Mouse (Mus musculus) MEL (cell line): ENCODE measurements around the gene Mmp28.

ENCODE experiments used
- CTCF ChIP-seq, 3 experiments: IDR thresholded peaks in 2 of 3; conservative IDR thresholded peaks in 1 of 3; 2 replicates each; pipeline ENCODE4 v1.5.1; 2011 to 2012; ENCODE audit warnings: low read length in 3 of 3, low read depth in 2 of 3, mild to moderate bottlenecking in 2 of 3, improper control_type of control experiment in 1 of 3, inconsistent platforms in 1 of 3, mixed read lengths in 1 of 3, moderate library complexity in 1 of 3; ENCODE audit not compliant: control insufficient read depth in 1 of 3, insufficient read depth in 1 of 3, poor library complexity in 1 of 3, severe bottlenecking in 1 of 3
- HCFC1 ChIP-seq: IDR thresholded peaks from 2 replicates; pipeline ENCODE4 v1.6.1; 2012; ENCODE audit warnings: low read depth, mild to moderate bottlenecking, inconsistent platforms, low read length, improper control_type of control experiment, moderate library complexity
- POLR2A ChIP-seq, 2 experiments: IDR thresholded peaks; 2 replicates each; pipeline ENCODE4 v1.6.1; 2011 to 2012; ENCODE audit warnings: low read length in 2 of 2, mild to moderate bottlenecking in 2 of 2, control low read depth in 1 of 2, improper control_type of control experiment in 1 of 2, low read depth in 1 of 2, moderate library complexity in 1 of 2; ENCODE audit not compliant: control insufficient read depth in 1 of 2, insufficient read depth in 1 of 2, poor library complexity in 1 of 2
- RAD21 ChIP-seq: IDR thresholded peaks from 2 replicates; pipeline ENCODE4 v1.6.1; 2011; ENCODE audit warnings: mild to moderate bottlenecking, low read depth, low read length, improper control_type of control experiment

GRCm38 (mm10) chr11:83418566-83418965, 44.3 kb downstream of the Mmp28 start:
- no peak for TF ChIP-seq CTCF (IDR thresholded peaks at IDR 0.05 in 2 of 3, conservative IDR thresholded peaks at IDR 0.05 in 1 of 3; ENCODE audit: control insufficient read depth in 1 of 3, insufficient read depth in 1 of 3, low read depth in 2 of 3, low read length in 3 of 3, poor library complexity in 1 of 3, severe bottlenecking in 1 of 3)
- no peak for TF ChIP-seq POLR2A (IDR thresholded peaks at IDR 0.05; ENCODE audit: control insufficient read depth in 1 of 2, insufficient read depth in 1 of 2, low read depth in 1 of 2, low read length in 2 of 2, poor library complexity in 1 of 2)
- TF ChIP-seq RAD21, result no peak
- no peak for TF ChIP-seq HCFC1
